Mouse (Mus musculus): ENCODE results near the gene Rbfox2. TPM values are rescaled to one million over a fixed set of nuclear protein-coding genes. Genes with fewer than 3 reads are reported as not detected.
"Not testable (repeated sequence)": the region's sequence is repeated elsewhere in the genome, so short reads cannot be mapped to it uniquely, and the experiment has no call there.

Rbfox2 gene
- total RNA-seq, 1 experiment from 2014 or later, result 0.12 TPM

- no peak for ATAC-seq (ENCODE audit: extremely low read depth, insufficient number of reproducible peaks, low FRiP score, poor library complexity, severe bottlenecking)
These were observed 244.1 kb downstream of the Rbfox2 start for GRCm38 (mm10) chr15:77062746-77063145.

- not testable (repeated sequence) for ATAC-seq (ENCODE audit: extremely low read depth, insufficient number of reproducible peaks, low FRiP score, poor library complexity, severe bottlenecking)
These were observed 247.4 kb downstream of the Rbfox2 start for GRCm38 (mm10) chr15:77059416-77059815.

- no peak for ATAC-seq (ENCODE audit: extremely low read depth, insufficient number of reproducible peaks, low FRiP score, poor library complexity, severe bottlenecking)
These were observed 248.2 kb downstream of the Rbfox2 start for GRCm38 (mm10) chr15:77058566-77058965.

GRCm38 (mm10) chr15:77056791-77057051 lies 250.1 kb downstream of the Rbfox2 start:
- ATAC-seq (ENCODE audit: extremely low read depth, insufficient number of reproducible peaks, low FRiP score, poor library complexity, severe bottlenecking), result no peak

- ATAC-seq (ENCODE audit: extremely low read depth, insufficient number of reproducible peaks, low FRiP score, poor library complexity, severe bottlenecking), result no peak
These were observed 250.6 kb downstream of the Rbfox2 start for GRCm38 (mm10) chr15:77056001-77056790.

GRCm38 (mm10) chr15:77054611-77055175 lies 252.1 kb downstream of the Rbfox2 start:
- ATAC-seq (ENCODE audit: extremely low read depth, insufficient number of reproducible peaks, low FRiP score, poor library complexity, severe bottlenecking), result no peak

- no peak for ATAC-seq (ENCODE audit: extremely low read depth, insufficient number of reproducible peaks, low FRiP score, poor library complexity, severe bottlenecking)
These were observed 253.8 kb downstream of the Rbfox2 start for GRCm38 (mm10) chr15:77053021-77053420.

- ATAC-seq (ENCODE audit: extremely low read depth, insufficient number of reproducible peaks, low FRiP score, poor library complexity, severe bottlenecking), result no peak
These were observed 254.6 kb downstream of the Rbfox2 start for GRCm38 (mm10) chr15:77052176-77052575.

- ATAC-seq (ENCODE audit: extremely low read depth, insufficient number of reproducible peaks, low FRiP score, poor library complexity, severe bottlenecking), result no peak
These were observed 256.2 kb downstream of the Rbfox2 start, which contains the start of gene Mb for GRCm38 (mm10) chr15:77050570-77050969. TSS of gene Mb (minus strand) at chr15:77050670.

GRCm38 (mm10) chr15:77045609-77046008 lies 261.2 kb downstream of the Rbfox2 start:
- no peak for ATAC-seq (ENCODE audit: extremely low read depth, insufficient number of reproducible peaks, low FRiP score, poor library complexity, severe bottlenecking)

GRCm38 (mm10) chr15:77044597-77045320 lies 262.0 kb downstream of the Rbfox2 start, which contains the start of gene Apol6:
TSS of gene Apol6 (plus strand) at chr15:77044729.
- no peak for ATAC-seq (ENCODE audit: extremely low read depth, insufficient number of reproducible peaks, low FRiP score, poor library complexity, severe bottlenecking)

GRCm38 (mm10) chr15:77040784-77041183 lies 266.0 kb downstream of the Rbfox2 start:
- ATAC-seq (ENCODE audit: extremely low read depth, insufficient number of reproducible peaks, low FRiP score, poor library complexity, severe bottlenecking), result no peak

GRCm38 (mm10) chr15:77039211-77039700 lies 267.5 kb downstream of the Rbfox2 start:
- no peak for ATAC-seq (ENCODE audit: extremely low read depth, insufficient number of reproducible peaks, low FRiP score, poor library complexity, severe bottlenecking)

GRCm38 (mm10) chr15:77037278-77038161 lies 269.3 kb downstream of the Rbfox2 start:
- no peak for ATAC-seq (ENCODE audit: extremely low read depth, insufficient number of reproducible peaks, low FRiP score, poor library complexity, severe bottlenecking)

GRCm38 (mm10) chr15:77036989-77037277 lies 269.9 kb downstream of the Rbfox2 start:
- ATAC-seq (ENCODE audit: extremely low read depth, insufficient number of reproducible peaks, low FRiP score, poor library complexity, severe bottlenecking), result no peak

GRCm38 (mm10) chr15:77036320-77036988 lies 270.4 kb downstream of the Rbfox2 start:
- no peak for ATAC-seq (ENCODE audit: extremely low read depth, insufficient number of reproducible peaks, low FRiP score, poor library complexity, severe bottlenecking)

- ATAC-seq (ENCODE audit: extremely low read depth, insufficient number of reproducible peaks, low FRiP score, poor library complexity, severe bottlenecking), result no peak
These were observed 271.2 kb downstream of the Rbfox2 start for GRCm38 (mm10) chr15:77035643-77036042.

GRCm38 (mm10) chr15:77034526-77034925 lies 272.3 kb downstream of the Rbfox2 start:
- ATAC-seq (ENCODE audit: extremely low read depth, insufficient number of reproducible peaks, low FRiP score, poor library complexity, severe bottlenecking), result no peak

GRCm38 (mm10) chr15:77031271-77031670 lies 275.5 kb downstream of the Rbfox2 start:
- no peak for ATAC-seq (ENCODE audit: extremely low read depth, insufficient number of reproducible peaks, low FRiP score, poor library complexity, severe bottlenecking)

Measured in neutrophil, adult 5-6 weeks (primary cell).